Mouse (Mus musculus): ENCODE results near the gene Jmjd1c. TPM values are rescaled to one million over a fixed set of nuclear protein-coding genes. Genes with fewer than 3 reads are reported as not detected.

Jmjd1c gene
- total and polyA plus RNA-seq, 3 experiments, result 8.5 to 36.8 (median 34.5) TPM

- Histone ChIP-seq H3K4me1 (ENCODE audit: control insufficient read depth, insufficient read depth, low read length) (peaks cover 12% of the 10 kb centered on the region), H3K4me3 (no peak overlapping the region), H3K9ac (ENCODE audit: low read depth, low read length) (no peak overlapping the region), H3K36me3 (ENCODE audit: control insufficient read depth, insufficient read depth, low read length) (peaks cover 9% of the 10 kb centered on the region), H3K27me3 (ENCODE audit: control insufficient read depth, insufficient read depth, low read length) (no peaks in the 10 kb centered on the region), H3K79me2 (replicated peaks; ENCODE audit: control insufficient read depth, insufficient read depth, low read length) (peaks cover 3% of the 10 kb centered on the region), H3K27ac (no peak overlapping the region)
- no peak for DNase-seq
- 26% methylated on average over 1 of the region's 1 CpGs for WGBS
- TF ChIP-seq POLR2A (IDR thresholded peaks at IDR 0.05; ENCODE audit: insufficient read depth, low read depth, low read length), result no peak
- TF ChIP-seq EP300 (IDR thresholded peaks at IDR 0.05; ENCODE audit: insufficient read depth, low read depth, low read length), result no peak
- no peak for TF ChIP-seq CTCF (IDR thresholded peaks at IDR 0.05)
- intact Hi-C loops (cut with DNase I), result loop anchor here (5.0 kb wide), 3 partner anchors 37 to 217 kb away; no protein-coding TSS in a partner anchor
These were observed 33.6 kb downstream of the Jmjd1c start for GRCm38 (mm10) chr10:67129531-67129930.

- no peak overlapping the region for H3K9ac ChIP-seq (ENCODE audit: low read depth, low read length)
- H3K79me2 ChIP-seq (replicated peaks; ENCODE audit: control insufficient read depth, insufficient read depth, low read length), result peaks cover 3% of the 10 kb centered on the region
- H3K4me1 ChIP-seq (ENCODE audit: control insufficient read depth, insufficient read depth, low read length), result peaks cover 4% of the 10 kb centered on the region
- intact Hi-C loops (cut with DNase I), result no loop called here
- no peaks in the 10 kb centered on the region for H3K27me3 ChIP-seq (ENCODE audit: control insufficient read depth, insufficient read depth, low read length)
- DNase-seq, result no peak
- no peak for TF ChIP-seq CTCF (IDR thresholded peaks at IDR 0.05)
- TF ChIP-seq EP300 (IDR thresholded peaks at IDR 0.05; ENCODE audit: insufficient read depth, low read depth, low read length), result no peak
- no peak for TF ChIP-seq POLR2A (IDR thresholded peaks at IDR 0.05; ENCODE audit: insufficient read depth, low read depth, low read length)
- 67% methylated on average over 1 of the region's 1 CpGs for WGBS
- H3K36me3 ChIP-seq (ENCODE audit: control insufficient read depth, insufficient read depth, low read length), result peaks cover 9% of the 10 kb centered on the region
- no peak overlapping the region for H3K4me3 ChIP-seq
- no peak overlapping the region for H3K27ac ChIP-seq
These were observed 35.8 kb downstream of the Jmjd1c start for GRCm38 (mm10) chr10:67131709-67132108.

- Histone ChIP-seq H3K4me1 (ENCODE audit: control insufficient read depth, insufficient read depth, low read length) (peaks cover 3% of the 10 kb centered on the region), H3K79me2 (replicated peaks; ENCODE audit: control insufficient read depth, insufficient read depth, low read length) (peaks cover 2% of the 10 kb centered on the region; the same call in 1 of the 2 replicates), H3K27ac (no peak overlapping the region), H3K4me3 (no peak overlapping the region), H3K36me3 (ENCODE audit: control insufficient read depth, insufficient read depth, low read length) (no peaks in the 10 kb centered on the region), H3K27me3 (ENCODE audit: control insufficient read depth, insufficient read depth, low read length) (no peaks in the 10 kb centered on the region), H3K9ac (ENCODE audit: low read depth, low read length) (no peak overlapping the region)
- TF ChIP-seq POLR2A (IDR thresholded peaks at IDR 0.05; ENCODE audit: insufficient read depth, low read depth, low read length) (no peak), CTCF (IDR thresholded peaks at IDR 0.05) (peak; percentile 56)
- intact Hi-C loops (cut with DNase I), result no loop called here
- WGBS, result 99% methylated on average over 2 of the region's 2 CpGs
- no peak for DNase-seq
These were observed 38.4 kb downstream of the Jmjd1c start for GRCm38 (mm10) chr10:67134322-67134721.

GRCm38 (mm10) chr10:67137437-67137836 lies 41.5 kb downstream of the Jmjd1c start:
- Histone ChIP-seq H3K27ac (no peak overlapping the region), H3K4me1 (ENCODE audit: control insufficient read depth, insufficient read depth, low read length) (peaks cover 4% of the 10 kb centered on the region), H3K79me2 (replicated peaks; ENCODE audit: control insufficient read depth, insufficient read depth, low read length) (0 out of 2 replicates have a peak, but pooled peaks cover 2% of the 10 kb centered on the region), H3K27me3 (ENCODE audit: control insufficient read depth, insufficient read depth, low read length) (no peaks in the 10 kb centered on the region), H3K4me3 (no peak overlapping the region), H3K36me3 (ENCODE audit: control insufficient read depth, insufficient read depth, low read length) (no peaks in the 10 kb centered on the region), H3K9ac (ENCODE audit: low read depth, low read length) (no peak overlapping the region)
- TF ChIP-seq POLR2A (IDR thresholded peaks at IDR 0.05; ENCODE audit: insufficient read depth, low read depth, low read length), result no peak
- no peak for TF ChIP-seq EP300 (IDR thresholded peaks at IDR 0.05; ENCODE audit: insufficient read depth, low read depth, low read length)
- no peak for TF ChIP-seq CTCF (IDR thresholded peaks at IDR 0.05)
- 87% methylated on average over 2 of the region's 2 CpGs for WGBS
- intact Hi-C loops (cut with DNase I), result no loop called here
- no peak for DNase-seq

- H3K4me1 ChIP-seq (ENCODE audit: control insufficient read depth, insufficient read depth, low read length), result peaks cover 7% of the 10 kb centered on the region; the same call in 1 of the 2 replicates
- no peak overlapping the region for H3K9ac ChIP-seq (ENCODE audit: low read depth, low read length)
- intact Hi-C loops (cut with DNase I), result no loop called here
- no peak overlapping the region for H3K4me3 ChIP-seq
- H3K36me3 ChIP-seq (ENCODE audit: control insufficient read depth, insufficient read depth, low read length), result peaks cover 8% of the 10 kb centered on the region
- H3K79me2 ChIP-seq (replicated peaks; ENCODE audit: control insufficient read depth, insufficient read depth, low read length), result peaks cover 1% of the 10 kb centered on the region; the same call in 1 of the 2 replicates
- H3K27ac ChIP-seq, result no peak overlapping the region
- no peaks in the 10 kb centered on the region for H3K27me3 ChIP-seq (ENCODE audit: control insufficient read depth, insufficient read depth, low read length)
- DNase-seq, result no peak
- TF ChIP-seq CTCF (IDR thresholded peaks at IDR 0.05), result no peak
- no peak for TF ChIP-seq EP300 (IDR thresholded peaks at IDR 0.05; ENCODE audit: insufficient read depth, low read depth, low read length)
- no peak for TF ChIP-seq POLR2A (IDR thresholded peaks at IDR 0.05; ENCODE audit: insufficient read depth, low read depth, low read length)
These were observed 47.7 kb downstream of the Jmjd1c start for GRCm38 (mm10) chr10:67143661-67144060.

GRCm38 (mm10) chr10:67144269-67144668 lies 48.3 kb downstream of the Jmjd1c start:
- H3K4me3 ChIP-seq, result no peak overlapping the region
- WGBS, result 47% methylated on average over 2 of the region's 2 CpGs
- intact Hi-C loops (cut with DNase I), result no loop called here

More at GRCm38 (mm10) chr10:67144269-67144668, 48.3 kb downstream of the Jmjd1c start:
- TF ChIP-seq EP300 (IDR thresholded peaks at IDR 0.05; ENCODE audit: insufficient read depth, low read depth, low read length) (no peak), CTCF (IDR thresholded peaks at IDR 0.05) (no peak), POLR2A (IDR thresholded peaks at IDR 0.05; ENCODE audit: insufficient read depth, low read depth, low read length) (no peak)
- Histone ChIP-seq H3K9ac (ENCODE audit: low read depth, low read length) (no peak overlapping the region), H3K4me1 (ENCODE audit: control insufficient read depth, insufficient read depth, low read length) (peaks cover 7% of the 10 kb centered on the region; the same call in 1 of the 2 replicates), H3K36me3 (ENCODE audit: control insufficient read depth, insufficient read depth, low read length) (peaks cover 8% of the 10 kb centered on the region), H3K79me2 (replicated peaks; ENCODE audit: control insufficient read depth, insufficient read depth, low read length) (peaks cover 1% of the 10 kb centered on the region), H3K27ac (no peak overlapping the region), H3K27me3 (ENCODE audit: control insufficient read depth, insufficient read depth, low read length) (no peaks in the 10 kb centered on the region)
- no peak for DNase-seq

All from heart, adult 2 months (tissue).